Mouse (Mus musculus) lung, postnatal 14 days (tissue): ENCODE measurements around the gene Inpp5e.
"Not testable (repeated sequence)": the region's sequence is repeated elsewhere in the genome, so short reads cannot be mapped to it uniquely, and the experiment has no call there.

Experiments
- DNase-seq: peaks from one replicate; pipeline ENCODE4 v3.0.0; 2021

Inpp5e gene

DNA sequence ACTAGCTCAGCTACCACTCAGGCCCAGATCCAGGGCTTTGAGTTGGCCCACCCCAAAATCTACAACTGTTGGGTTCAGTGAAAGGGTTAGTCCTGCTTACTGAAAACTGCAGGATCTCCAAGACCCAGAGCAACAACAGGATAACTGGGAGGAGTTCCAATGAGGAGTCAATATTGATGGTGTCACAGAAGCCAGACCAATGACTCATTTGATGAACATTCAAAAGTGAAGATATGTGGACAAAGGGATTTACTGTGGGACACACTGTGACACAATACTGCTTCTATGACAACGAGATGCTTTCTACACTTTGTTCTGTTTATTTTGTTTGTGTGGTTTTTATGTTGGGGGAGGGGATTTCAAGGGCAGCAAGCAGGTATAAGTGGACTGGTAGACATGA is 9.1 kb upstream of the Inpp5e start:
- DNase-seq = no peak

DNA sequence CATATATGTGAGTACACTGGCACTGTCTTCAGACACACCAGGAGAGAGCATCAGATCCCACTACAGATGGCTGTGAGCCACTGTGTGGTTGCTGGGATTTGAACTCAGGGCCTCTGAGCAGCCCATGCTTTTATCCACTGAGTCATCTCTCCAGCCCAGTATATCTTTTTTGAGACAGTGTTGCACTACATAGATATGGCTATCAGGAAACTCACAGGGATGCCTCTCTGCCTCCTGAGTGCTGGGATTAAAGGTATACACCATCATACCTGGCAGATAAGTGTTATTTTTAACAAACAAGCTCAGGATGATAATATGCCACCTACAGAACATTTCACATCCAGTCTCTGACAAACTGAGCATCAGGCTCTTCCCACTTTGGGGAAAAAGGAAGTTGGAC is 8.1 kb upstream of the Inpp5e start:
- DNase-seq = no peak

GRCm38 (mm10) chr2:26410931-26411411 is 2.0 kb upstream of the Inpp5e start:
- DNase-seq = no peak

- no peak for DNase-seq
Measured at GRCm38 (mm10) chr2:26410091-26410490, 1.1 kb upstream of the Inpp5e start.

GRCm38 (mm10) chr2:26409362-26409761 is 359 bp upstream of the Inpp5e start:
- DNase-seq = no peak

DNA sequence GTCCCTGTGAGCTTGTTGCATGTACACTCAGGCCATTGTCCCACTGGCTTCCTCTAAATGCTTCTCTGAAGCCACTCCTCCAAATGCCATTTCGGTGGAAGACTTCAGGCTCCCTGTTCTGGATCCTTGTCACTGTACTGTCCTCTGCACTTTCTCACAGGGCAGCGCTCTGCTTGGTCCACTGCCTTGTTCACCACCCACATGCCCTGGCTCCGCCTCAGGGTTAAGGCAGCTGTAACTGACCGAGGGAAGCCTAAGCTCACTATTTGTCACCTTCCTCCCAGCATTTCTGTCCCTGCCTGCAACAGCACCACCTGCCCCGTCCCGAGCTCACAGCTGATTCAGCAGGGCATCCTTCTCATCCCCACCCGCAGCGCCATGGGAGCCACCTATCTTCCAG is 5.7 kb downstream of the Inpp5e start:
- DNase-seq = no peak

DNA sequence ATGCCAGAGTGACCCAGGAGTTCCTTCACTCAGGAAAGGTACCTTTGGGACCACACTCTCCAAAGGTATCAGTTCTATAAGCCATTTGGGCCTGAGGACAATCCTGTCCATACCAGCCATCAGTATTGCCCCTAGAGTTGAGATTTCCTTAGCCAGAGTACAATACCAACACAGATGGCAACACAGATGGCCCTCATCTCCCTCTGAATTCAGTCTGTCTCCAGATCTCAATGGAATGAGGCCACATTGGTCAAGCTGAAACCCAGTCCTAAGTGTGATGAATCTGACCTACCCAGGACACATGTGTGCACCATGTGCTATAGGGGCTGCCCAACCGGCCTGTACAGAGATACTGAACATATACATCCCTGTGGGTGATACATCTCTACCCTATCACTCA is 6.7 kb downstream of the Inpp5e start:
- no peak for DNase-seq

GRCm38 (mm10) chr2:26401023-26401422 is 8.0 kb downstream of the Inpp5e start:
- no peak for DNase-seq

DNA sequence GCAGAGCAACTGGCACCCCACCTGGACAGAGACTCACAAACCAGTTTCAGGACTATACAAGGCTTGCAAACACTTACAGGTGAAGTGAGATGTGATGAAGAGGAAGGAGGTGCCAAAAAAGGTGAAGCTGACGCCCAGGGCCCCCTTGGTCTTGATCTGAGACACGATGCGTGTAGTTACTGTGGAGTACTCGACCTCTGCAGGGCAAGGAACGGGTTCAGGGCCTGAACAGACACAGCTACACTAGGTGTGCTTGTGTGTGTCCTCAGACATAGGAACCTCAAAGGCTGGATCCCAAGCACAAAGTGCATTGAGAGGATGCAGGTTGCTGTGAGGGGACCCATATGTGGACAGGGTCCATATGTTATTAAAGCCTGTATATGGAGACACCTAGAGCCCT is 8.7 kb downstream of the Inpp5e start:
- DNase-seq = no peak

DNA sequence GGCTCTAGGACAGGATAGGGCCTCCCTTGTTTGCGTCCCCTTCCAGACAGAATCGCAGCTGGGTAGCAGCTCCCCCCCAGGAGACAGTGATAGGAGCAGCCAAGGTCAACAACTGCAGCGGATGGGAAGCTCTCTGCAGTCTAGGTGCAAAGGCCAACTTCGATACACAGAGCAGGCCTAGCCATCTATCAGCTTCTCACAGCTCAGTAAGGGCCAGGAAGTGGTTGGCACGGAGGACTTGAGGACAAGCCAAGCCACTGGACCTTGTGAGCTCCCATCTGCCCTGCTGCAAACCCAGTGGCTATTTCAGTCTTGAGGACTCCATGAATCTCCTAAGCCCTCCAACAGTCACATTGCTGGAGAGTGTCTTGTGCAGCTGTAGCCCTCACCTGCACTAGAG is 9.4 kb downstream of the Inpp5e start:
- no peak for DNase-seq

GRCm38 (mm10) chr2:26398978-26399377 is 10.0 kb downstream of the Inpp5e start:
- DNase-seq = no peak

DNA sequence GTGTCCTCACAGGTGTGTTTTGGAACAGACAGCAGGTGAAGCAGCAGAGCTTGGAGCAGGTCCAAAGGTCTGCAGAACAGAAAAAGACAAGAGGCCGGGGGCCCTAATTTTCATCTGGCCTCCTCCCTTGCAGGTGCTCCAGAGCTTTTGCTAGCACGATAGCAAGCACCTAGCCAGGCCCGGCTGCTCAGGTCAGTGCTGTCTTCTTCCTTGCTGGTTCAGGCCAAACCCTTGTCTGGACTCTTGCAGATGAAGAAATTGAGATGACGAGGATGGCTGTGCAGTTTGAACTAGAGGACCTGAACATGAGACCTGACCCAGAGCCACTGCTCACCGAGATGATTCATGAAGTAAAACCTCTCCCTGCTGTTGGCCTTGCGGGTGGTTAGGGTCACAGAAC is 17.4 kb downstream of the Inpp5e start:
- no peak for DNase-seq

DNA sequence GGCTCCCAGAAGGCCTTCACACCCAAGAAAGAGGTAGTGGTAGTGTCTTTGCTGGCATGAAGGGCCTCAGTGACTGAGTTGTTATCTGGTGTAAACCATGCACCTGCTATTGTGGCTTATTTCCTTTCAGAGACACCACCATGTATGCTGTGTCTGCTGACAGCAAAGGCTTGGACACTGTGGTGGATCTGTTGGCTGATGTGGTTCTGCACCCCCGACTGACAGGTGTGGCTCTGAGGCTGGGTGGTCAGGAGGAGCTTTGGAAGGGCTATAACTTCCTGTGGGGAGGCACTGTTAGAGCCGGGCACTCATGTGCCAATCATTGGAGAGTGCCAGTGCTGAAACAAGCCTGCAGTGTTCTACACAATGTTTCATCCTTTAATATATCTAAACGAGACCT is 18.0 kb downstream of the Inpp5e start:
- DNase-seq = no peak

GRCm38 (mm10) chr2:26389154-26389690 is 19.8 kb downstream of the Inpp5e start, which contains the start of the genes Entr1 and Pmpca:
Gene Entr1, minus strand, starts transcription at chr2:26389316.
Gene Pmpca, plus strand, starts transcription at chr2:26389339.
- peak; percentile 87 for DNase-seq

GRCm38 (mm10) chr2:26388682-26389153 is 20.3 kb downstream of the Inpp5e start:
- no peak for DNase-seq

- no peak for DNase-seq
Measured at GRCm38 (mm10) chr2:26387713-26388112, 21.3 kb downstream of the Inpp5e start.

- DNase-seq = not testable (repeated sequence)
Measured at GRCm38 (mm10) chr2:26380871-26381270, 28.1 kb downstream of the Inpp5e start.

DNA sequence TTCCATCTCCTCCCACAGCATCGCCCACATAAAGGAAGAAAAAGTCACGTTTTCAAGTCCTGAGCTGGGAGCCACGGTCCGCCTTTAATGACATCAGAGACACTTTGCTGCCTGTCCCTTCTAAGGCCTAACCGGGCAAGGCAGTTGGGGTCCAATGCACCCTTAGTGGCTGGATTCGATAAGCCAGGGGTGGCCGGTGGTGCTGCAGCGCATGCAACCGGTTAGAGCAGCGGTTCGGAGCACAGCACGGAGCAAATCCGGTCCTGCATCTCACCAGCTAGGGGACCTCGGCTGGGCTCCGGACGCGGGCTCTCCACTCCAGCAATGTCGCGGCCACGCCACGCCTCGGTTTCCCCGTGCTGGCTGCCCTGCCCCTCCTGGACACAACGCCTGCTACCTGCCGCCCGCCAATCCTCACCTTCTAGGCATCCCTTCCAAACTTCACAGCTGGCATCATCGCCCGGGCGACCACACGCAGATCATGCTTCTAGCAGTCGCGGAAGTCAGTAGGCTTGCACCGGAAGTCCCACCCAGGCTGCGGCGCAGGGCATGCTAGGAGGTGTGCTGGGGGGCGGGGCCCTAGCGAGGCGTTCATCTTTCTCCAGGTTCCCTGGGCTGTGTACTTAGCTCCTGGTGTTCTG is 28.8 kb downstream of the Inpp5e start, which contains the start of gene Snapc4:
Gene Snapc4, minus strand, starts transcription at position 523 of the 641 bp plus-strand sequence.
- peak; percentile 82 for DNase-seq

GRCm38 (mm10) chr2:26372396-26372795 is 36.6 kb downstream of the Inpp5e start:
- no peak for DNase-seq

GRCm38 (mm10) chr2:26368572-26368971 is 40.4 kb downstream of the Inpp5e start:
- DNase-seq = no peak

- DNase-seq = no peak
Measured at GRCm38 (mm10) chr2:26367911-26368310, 41.1 kb downstream of the Inpp5e start.

- peak; percentile 83 for DNase-seq
Measured at GRCm38 (mm10) chr2:26364738-26365465, 44.1 kb downstream of the Inpp5e start.

GRCm38 (mm10) chr2:26363481-26363880 is 45.5 kb downstream of the Inpp5e start:
- no peak for DNase-seq

- no peak for DNase-seq
Measured at GRCm38 (mm10) chr2:26362991-26363390, 46.0 kb downstream of the Inpp5e start.
